Mouse (Mus musculus): Measurements from ENCODE around the gene Gm49395. TPM values are rescaled to one million over a fixed set of nuclear protein-coding genes. Genes with fewer than 3 reads are reported as not detected.

Gene Gm49395
- total and polyA plus RNA-seq, 3 experiments, result 0.30 to 0.69 TPM; not detected in 1

DNA sequence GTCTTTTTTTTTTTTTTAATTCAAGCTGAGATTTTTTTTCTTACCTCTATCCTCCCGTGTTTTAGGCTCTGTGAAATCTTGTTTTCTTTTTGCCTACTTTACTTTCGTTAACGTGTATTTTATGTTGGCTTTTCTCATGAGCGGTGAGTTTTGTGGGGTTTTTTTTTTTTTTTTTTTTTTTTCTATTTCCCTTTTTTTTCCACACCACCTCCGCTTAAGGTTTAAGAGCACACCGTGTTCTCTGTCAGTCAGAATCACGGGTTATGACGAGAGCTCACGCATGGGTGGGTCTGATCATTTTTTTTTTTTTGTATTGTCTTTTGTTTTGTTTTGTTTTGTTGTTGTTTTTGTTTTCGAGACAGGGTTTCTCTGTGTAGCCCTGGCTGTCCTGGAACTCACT, 103.6 kb downstream of the Gm49395 start:
- no peak for DNase-seq (ENCODE audit: extremely low read depth)
- H3K4me1 ChIP-seq (ENCODE audit: control insufficient read depth in 1 of 2, insufficient read depth in 2 of 2), result peaks cover 8 to 27% of the 10 kb centered on the region in 2 experiments
- dilution Hi-C loops (cut with MboI; ENCODE audit: extremely low pct_ligation_motif_present, extremely low pct_unique_long_range_greater_than_20kb, low sequenced_read_pairs), result no loop called here
- no peak overlapping the region for H3K9ac ChIP-seq (ENCODE audit: insufficient read depth, low read depth)
- no peaks in the 10 kb centered on the region for H3K27me3 ChIP-seq (replicated peaks)
- H3K79me2 ChIP-seq (replicated peaks; ENCODE audit: control insufficient read depth, extremely low read depth, insufficient read depth, poor library complexity, severe bottlenecking), result no peaks in the 10 kb centered on the region
- in situ Hi-C loops (cut with MboI; ENCODE audit: low pct_ligation_motif_present, low pct_unique_long_range_greater_than_20kb, low sequenced_read_pairs), result loop anchor here (25.0 kb wide), 1 partner anchor 164 kb away; no protein-coding TSS in a partner anchor
- H3K4me3 ChIP-seq (replicated peaks in 1 of 3; ENCODE audit: low read depth in 2 of 3, low read length in 2 of 3, poor library complexity in 1 of 3), result no peak overlapping the region
- no peak overlapping the region for H3K27ac ChIP-seq (ENCODE audit: insufficient read depth, low read depth)
- no peaks in the 10 kb centered on the region for H3K9me3 ChIP-seq (replicated peaks; ENCODE audit: low read length)
- TF ChIP-seq ZNF384 (IDR thresholded peaks at IDR 0.05; ENCODE audit: low read depth, low read length), result peak; percentile 83
- no peak for TF ChIP-seq POLR2A (IDR thresholded peaks at IDR 0.05; ENCODE audit: low read depth, low read length)
- no peak overlapping the region for H3K4me2 ChIP-seq (ENCODE audit: insufficient read depth, low read depth, poor library complexity, severe bottlenecking)
- no peaks in the 10 kb centered on the region for H3K36me3 ChIP-seq (replicated peaks in 1 of 2; ENCODE audit: control insufficient read depth in 1 of 2, insufficient read depth in 1 of 2, low read length in 1 of 2)

DNA sequence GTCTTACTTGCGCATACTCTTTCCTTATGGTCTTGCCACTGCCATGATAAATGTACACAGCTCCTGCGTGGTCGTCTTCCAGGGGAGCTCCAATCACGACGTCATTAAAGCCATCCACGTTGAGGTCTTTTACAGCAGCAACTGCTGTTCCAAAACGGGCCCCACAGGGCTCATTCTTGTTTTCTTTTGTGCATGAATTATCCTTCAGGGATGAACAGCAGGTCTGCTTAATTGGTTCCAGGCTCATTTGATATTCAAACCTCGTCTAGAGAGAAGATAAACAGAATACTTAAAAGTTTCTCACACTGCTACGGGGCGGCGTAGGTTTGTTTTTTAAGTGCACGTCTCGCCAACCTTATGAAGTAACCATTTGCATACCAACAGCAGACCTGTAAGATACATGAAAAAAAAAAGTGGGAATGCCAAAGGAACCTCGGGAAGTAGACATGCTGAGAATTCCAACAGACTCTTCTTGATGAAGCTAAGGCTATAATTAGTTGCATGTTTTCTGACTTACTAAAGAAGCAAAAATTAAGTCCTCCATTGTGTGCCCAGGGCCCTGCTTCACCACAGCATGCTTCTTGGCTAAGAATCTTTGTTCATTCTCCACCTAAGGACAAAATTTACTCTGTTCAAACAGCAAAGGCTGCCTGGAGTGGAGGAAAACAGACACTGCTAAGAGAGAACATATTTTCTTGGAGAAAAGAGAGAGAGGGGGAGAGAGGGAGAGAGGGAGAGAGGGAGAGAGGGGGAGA, 109.3 kb downstream of the Gm49395 start:
- no peaks in the 10 kb centered on the region for H3K79me2 ChIP-seq (replicated peaks; ENCODE audit: control insufficient read depth, extremely low read depth, insufficient read depth, poor library complexity, severe bottlenecking)
- no peak overlapping the region for H3K27ac ChIP-seq (ENCODE audit: insufficient read depth, low read depth)
- H3K27me3 ChIP-seq (replicated peaks), result no peaks in the 10 kb centered on the region
- peaks cover 5 to 12% of the 10 kb centered on the region in 2 experiments for H3K4me1 ChIP-seq (ENCODE audit: control insufficient read depth in 1 of 2, insufficient read depth in 2 of 2)
- in situ Hi-C loops (cut with MboI; ENCODE audit: low pct_ligation_motif_present, low pct_unique_long_range_greater_than_20kb, low sequenced_read_pairs) (loop anchor here (25.0 kb wide), 1 partner anchor 170 kb away; no protein-coding TSS in a partner anchor), dilution Hi-C loops (cut with MboI; ENCODE audit: extremely low pct_ligation_motif_present, extremely low pct_unique_long_range_greater_than_20kb, low sequenced_read_pairs) (no loop called here)
- no peak overlapping the region for H3K4me3 ChIP-seq (replicated peaks in 1 of 3; ENCODE audit: low read depth in 2 of 3, low read length in 2 of 3, poor library complexity in 1 of 3)
- no peaks in the 10 kb centered on the region for H3K9me3 ChIP-seq (replicated peaks; ENCODE audit: low read length)
- no peaks in the 10 kb centered on the region for H3K36me3 ChIP-seq (replicated peaks in 1 of 2; ENCODE audit: control insufficient read depth in 1 of 2, insufficient read depth in 1 of 2, low read length in 1 of 2)
- DNase-seq (ENCODE audit: extremely low read depth), result no peak
- no peak for TF ChIP-seq EP300 (IDR thresholded peaks at IDR 0.05; ENCODE audit: low read length)
- no peak for TF ChIP-seq CTCF (conservative IDR thresholded peaks at IDR 0.05 in 1 of 2, IDR thresholded peaks at IDR 0.05 in 1 of 2; ENCODE audit: low read depth in 2 of 2, low read length in 2 of 2)
- no peak for TF ChIP-seq POLR2AphosphoS2 (IDR thresholded peaks at IDR 0.05; ENCODE audit: low read depth, low read length)
- TF ChIP-seq NELFE (IDR thresholded peaks at IDR 0.05; ENCODE audit: low read depth, low read length), result no peak
- no peak for TF ChIP-seq SIN3A (IDR thresholded peaks at IDR 0.05; ENCODE audit: low read length)
- TF ChIP-seq TBP (conservative IDR thresholded peaks at IDR 0.05; ENCODE audit: low read depth, low read length), result no peak
- TF ChIP-seq USF2 (conservative IDR thresholded peaks at IDR 0.05; ENCODE audit: low read depth, low read length), result no peak
- TF ChIP-seq IRF4 (IDR thresholded peaks at IDR 0.05; ENCODE audit: low read depth, low read length), result no peak
- no peak for TF ChIP-seq MAZ (IDR thresholded peaks at IDR 0.05; ENCODE audit: low read depth, low read length)
- no peak for TF ChIP-seq KAT2A (IDR thresholded peaks at IDR 0.05; ENCODE audit: insufficient replicate concordance, low read length)
- TF ChIP-seq RCOR1 (conservative IDR thresholded peaks at IDR 0.05; ENCODE audit: low read depth, low read length), result no peak
- TF ChIP-seq PAX5 (IDR thresholded peaks at IDR 0.05; ENCODE audit: low read length), result no peak
- no peak for TF ChIP-seq CHD1 (IDR thresholded peaks at IDR 0.05; ENCODE audit: low read depth, low read length)
- TF ChIP-seq ELF1 (IDR thresholded peaks at IDR 0.05; ENCODE audit: low read depth, low read length), result no peak
- TF ChIP-seq MYC (IDR thresholded peaks at IDR 0.05; ENCODE audit: low read depth, low read length), result no peak
- TF ChIP-seq ZNF384 (IDR thresholded peaks at IDR 0.05; ENCODE audit: low read depth, low read length), result no peak
- TF ChIP-seq MAX (IDR thresholded peaks at IDR 0.05; ENCODE audit: low read length), result no peak
- no peak for TF ChIP-seq ZMIZ1 (IDR thresholded peaks at IDR 0.05; ENCODE audit: low read depth, low read length)
- no peak for TF ChIP-seq MXI1 (IDR thresholded peaks at IDR 0.05; ENCODE audit: low read depth, low read length)
- no peak for TF ChIP-seq MEF2A (IDR thresholded peaks at IDR 0.05; ENCODE audit: borderline replicate concordance, low read depth, low read length)
- H3K9ac ChIP-seq (ENCODE audit: insufficient read depth, low read depth), result no peak overlapping the region
- no peak overlapping the region for H3K4me2 ChIP-seq (ENCODE audit: insufficient read depth, low read depth, poor library complexity, severe bottlenecking)
